Mouse (Mus musculus) stomach, postnatal 0 days (tissue): ENCODE data around the gene Fam122b. TPM values are rescaled to one million over a fixed set of nuclear protein-coding genes. Genes with fewer than 3 reads are reported as not detected.
A peak's percentile ranks its signal among the peaks of the same experiment; 100 is the strongest.
"Not testable (repeated sequence)": the region's sequence is repeated elsewhere in the genome, so short reads cannot be mapped to it uniquely, and the experiment has no call there.

Experiments used
- ATAC-seq: fragments of 200-750 bp; cut with Nextera tagmentation; 2 replicates; pipeline ENCODE4 v1.8.0; 2017; ENCODE audit not compliant: low FRiP score, low TSS enrichment
- DNase-seq: peaks from one replicate; pipeline ENCODE4 v3.0.0-alpha.2; 2016; ENCODE audit warnings: low spot score
- H3K27ac ChIP-seq: fragments of 300-500 bp; sonication (generic); replicated peaks from 2 replicates; pipeline ENCODE4 v1.5.1; 2014; ENCODE audit warnings: mild to moderate bottlenecking, control low read depth
- H3K27me3 ChIP-seq: fragments of 300-500 bp; sonication (generic); 2 replicates; pipeline ENCODE4 v1.6.1; 2014; ENCODE audit warnings: low read length; ENCODE audit not compliant: control insufficient read depth, insufficient read depth
- H3K36me3 ChIP-seq: fragments of 300-500 bp; sonication (generic); 2 replicates; pipeline ENCODE4 v1.6.1; 2014; ENCODE audit warnings: low read length, mixed read lengths; ENCODE audit not compliant: control insufficient read depth, insufficient read depth
- H3K4me1 ChIP-seq: fragments of 300-500 bp; sonication (generic); replicated peaks from 2 replicates; pipeline ENCODE4 v1.6.1; 2014; ENCODE audit warnings: antibody characterized with exemption; ENCODE audit not compliant: control insufficient read depth, insufficient read depth
- H3K4me2 ChIP-seq: fragments of 300-500 bp; sonication (generic); replicated peaks from 2 replicates; pipeline ENCODE4 v1.6.1; 2014; ENCODE audit warnings: low read depth, mild to moderate bottlenecking, control low read depth, moderate library complexity
- H3K4me3 ChIP-seq: fragments of 300-500 bp; sonication (generic); 2 replicates; pipeline ENCODE4 v1.5.1; 2014; ENCODE audit warnings: low read depth, low read length, control low read depth
- H3K9ac ChIP-seq: fragments of 300-500 bp; sonication (generic); 2 replicates; pipeline ENCODE4 v1.6.1; 2014; ENCODE audit warnings: mild to moderate bottlenecking, low read length, control low read depth, mixed read lengths
- H3K9me3 ChIP-seq: fragments of 300-500 bp; sonication (generic); 2 replicates; pipeline ENCODE4 v1.6.1; 2016; ENCODE audit warnings: low read length; ENCODE audit not compliant: control insufficient read depth
- CTCF ChIP-seq: IDR thresholded peaks from 2 replicates; pipeline ENCODE4 v1.5.1; 2016; ENCODE audit warnings: antibody characterized with exemption, low read depth, mild to moderate bottlenecking, moderate library complexity
- EP300 ChIP-seq: optimal IDR thresholded peaks from 2 replicates; pipeline ENCODE3; 2016; ENCODE audit warnings: antibody characterized with exemption
- WGBS: fragments of 180-500 bp; shearing (Covaris S2); extraction: QIAGEN DNeasy Blood & Tissue Kit; methylation state at CpG from one replicate; pipeline ENCODE4 v1.1.7; 2014; 5-methylcytosine and 5-hydroxymethylcytosine counted together
- polyA plus RNA-seq: library from polyadenylated mRNA; unstranded; fragments of >200 nt; fragmentation: Nextera tagmentation; extraction: Ambion mirVana; gene quantifications from 2 replicates; pipeline ENCODE4 v1.2.1, GENCODE M21; 2015

The Fam122b gene
- 3.4 and 4.0 TPM in 2 replicates for polyA plus RNA-seq

GRCm38 (mm10) chrX:53269289-53270062, at the start of gene Fam122b:
Fam122b (minus strand) TSS chrX:53269805.
- Histone ChIP-seq H3K4me1 (no peaks in the 10 kb centered on the region), H3K36me3 (no peaks in the 10 kb centered on the region), H3K9me3 (no peaks in the 10 kb centered on the region), H3K27me3 (no peaks in the 10 kb centered on the region), H3K4me3 (peak within 1 kb of the TSS; percentile 55), H3K9ac (peak within 1 kb of the TSS; percentile 64), H3K4me2 (peak within 1 kb of the TSS; percentile 68), H3K27ac (peak within 1 kb of the TSS; percentile 49)
- no peak for TF ChIP-seq CTCF
- no peak for TF ChIP-seq EP300
- DNase-seq: peak; percentile 90
- WGBS: 16% methylated on average over 37 of the region's 40 CpGs
- peak; percentile 91 for ATAC-seq

DNA sequence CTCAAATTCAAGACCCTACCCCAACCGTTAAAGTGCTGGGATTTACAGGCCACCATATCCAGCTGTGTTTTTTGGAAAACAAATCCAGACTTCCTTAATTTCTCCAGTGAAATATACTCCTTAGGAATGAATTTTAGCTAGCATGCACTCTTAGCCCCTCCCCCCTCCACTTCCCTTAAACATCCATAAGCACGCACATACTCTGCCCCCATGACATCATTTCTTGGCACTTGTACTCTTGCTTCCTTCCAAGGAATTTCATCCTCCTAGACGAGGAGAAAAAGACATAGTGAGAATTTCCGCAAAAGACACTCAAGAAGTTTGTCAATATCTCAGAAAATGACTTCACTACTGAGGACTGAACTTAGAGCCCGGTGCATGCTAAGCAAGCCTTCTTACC, 18.3 kb upstream of the Fam122b start:
- 51% methylated on average over 5 of the region's 5 CpGs for WGBS
- no peak overlapping the region for H3K4me3 ChIP-seq
- H3K27me3 ChIP-seq: no peaks in the 10 kb centered on the region
- no peaks in the 10 kb centered on the region for H3K9me3 ChIP-seq
- H3K27ac ChIP-seq: no peak overlapping the region
- DNase-seq: no peak
- TF ChIP-seq EP300 (no peak), CTCF (no peak)
- no peaks in the 10 kb centered on the region for H3K36me3 ChIP-seq
- H3K9ac ChIP-seq: no peak overlapping the region
- no peaks in the 10 kb centered on the region for H3K4me1 ChIP-seq
- ATAC-seq: no peak
- no peak overlapping the region for H3K4me2 ChIP-seq

- TF ChIP-seq CTCF (no peak), EP300 (no peak)
- WGBS: 52% methylated on average over 1 of the region's 1 CpGs
- Histone ChIP-seq H3K9me3 (no peaks in the 10 kb centered on the region), H3K4me2 (no peak within 1 kb of the TSS), H3K4me3 (no peak within 1 kb of the TSS), H3K27ac (no peak within 1 kb of the TSS), H3K27me3 (no peaks in the 10 kb centered on the region), H3K4me1 (no peaks in the 10 kb centered on the region), H3K9ac (no peak within 1 kb of the TSS), H3K36me3 (no peaks in the 10 kb centered on the region)
- DNase-seq (no peak), ATAC-seq (no peak)
These were observed 3.5 kb upstream of the Fam122b start, which contains the start of gene Fam122c for GRCm38 (mm10) chrX:53273124-53273523. Fam122c (plus strand) TSS chrX:53273424.

DNA sequence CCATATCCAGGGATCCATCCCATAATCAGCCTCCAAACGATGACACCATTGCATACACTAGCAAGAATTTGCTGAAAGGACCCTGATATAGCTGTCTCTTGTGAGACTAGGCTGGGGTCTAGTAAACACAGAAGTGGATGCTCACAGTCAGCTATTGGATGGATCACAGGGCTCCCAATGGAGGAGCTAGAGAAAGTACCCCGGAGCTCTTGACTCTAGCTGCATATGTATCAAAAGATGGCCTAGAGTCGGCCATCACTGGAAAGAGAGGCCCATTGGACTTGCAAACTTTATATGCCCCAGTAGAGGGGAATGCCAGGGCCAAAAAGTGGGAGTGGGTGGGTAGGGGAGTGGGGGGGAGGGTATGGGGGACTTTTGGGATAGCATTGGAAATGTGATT, 2.0 kb upstream of the Fam122b start:
- not testable (repeated sequence) for DNase-seq, H3K9ac ChIP-seq, H3K4me3 ChIP-seq, H3K27ac ChIP-seq, H3K27me3 ChIP-seq, H3K36me3 ChIP-seq, H3K9me3 ChIP-seq, H3K4me2 ChIP-seq, ATAC-seq, H3K4me1 ChIP-seq
- WGBS: 86% methylated on average over 2 of the region's 3 CpGs

DNA sequence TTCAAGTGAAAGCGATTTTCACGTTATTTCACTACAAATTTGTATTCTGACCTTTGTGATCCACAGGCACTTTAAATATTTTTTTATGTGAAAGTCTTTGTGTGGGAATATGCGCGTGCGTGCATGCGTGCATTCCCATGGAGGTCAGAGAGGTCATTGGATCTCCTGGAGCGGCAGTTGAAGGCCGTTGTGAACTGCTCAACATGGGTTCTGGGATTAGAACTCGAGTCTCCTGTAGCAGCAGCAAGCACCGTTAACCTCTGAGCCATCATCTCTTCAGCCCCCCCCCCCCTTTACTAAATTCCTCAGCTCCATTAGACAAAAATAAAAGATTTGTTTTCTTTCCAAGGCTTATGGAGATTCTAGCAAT, 443 bp upstream of the Fam122b start:
- H3K9ac ChIP-seq: no peak overlapping the region
- H3K27ac ChIP-seq: no peak overlapping the region
- ATAC-seq: no peak
- H3K4me2 ChIP-seq: peak overlapping the region; percentile 42
- no peaks in the 10 kb centered on the region for H3K36me3 ChIP-seq
- DNase-seq: no peak
- peak overlapping the region; percentile 55 for H3K4me3 ChIP-seq
- H3K27me3 ChIP-seq: no peaks in the 10 kb centered on the region
- H3K9me3 ChIP-seq: no peaks in the 10 kb centered on the region
- TF ChIP-seq CTCF (no peak), EP300 (no peak)
- no peaks in the 10 kb centered on the region for H3K4me1 ChIP-seq
- WGBS: 18% methylated on average over 10 of the region's 10 CpGs

GRCm38 (mm10) chrX:53268856-53269255, 749 bp downstream of the Fam122b start:
- Histone ChIP-seq H3K9me3 (no peaks in the 10 kb centered on the region), H3K4me2 (peak overlapping the region; percentile 68), H3K4me3 (peak overlapping the region; percentile 55), H3K36me3 (no peaks in the 10 kb centered on the region), H3K9ac (peak overlapping the region; percentile 45; the same call in 1 of the 2 replicates), H3K27ac (peak overlapping the region; percentile 49; the same call in 1 of the 2 replicates), H3K4me1 (no peaks in the 10 kb centered on the region), H3K27me3 (no peaks in the 10 kb centered on the region)
- peak; percentile 85 for ATAC-seq
- 19% methylated on average over 10 of the region's 10 CpGs for whole genome bisulfite sequencing
- peak; percentile 71 for DNase-seq
- TF ChIP-seq CTCF (no peak), EP300 (no peak)
